Mouse (Mus musculus) forelimb bud, embryonic 11.5 days (tissue): Measurements from ENCODE around the gene Duox2.
A peak's percentile ranks its signal among the peaks of the same experiment; 100 is the strongest.
"Not testable (repeated sequence)": the region's sequence is repeated elsewhere in the genome, so short reads cannot be mapped to it uniquely, and the experiment has no call there.

Experiments used
- DNase-seq: peaks from one replicate; pipeline ENCODE4 v3.0.0-alpha.2; 2012; ENCODE audit warnings: low read depth, low spot score

Gene Duox2

DNA sequence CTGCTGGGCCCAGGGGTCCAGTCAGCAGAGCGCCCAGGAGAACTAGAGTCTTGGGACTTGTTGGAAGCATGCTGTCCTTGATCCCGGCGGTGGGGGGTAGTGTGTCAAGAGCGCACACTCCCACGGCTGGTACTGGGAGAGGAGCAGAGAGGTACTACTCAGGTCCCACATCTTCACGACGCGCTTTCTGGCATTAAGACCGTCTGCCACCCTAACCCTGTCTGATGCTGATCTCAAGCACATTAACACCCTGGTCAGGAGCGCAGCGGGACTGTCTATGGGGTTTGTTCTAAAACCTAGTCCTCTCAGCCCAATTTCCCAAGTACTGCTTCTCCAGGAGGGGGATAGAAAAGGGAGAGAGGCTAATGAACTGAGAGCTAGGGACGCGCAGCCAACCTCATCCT lies at the start of gene Duox2:
TSS of gene Duox2 (minus strand) at position 354 of the 404 bp plus-strand sequence.
- no peak for DNase-seq

DNA sequence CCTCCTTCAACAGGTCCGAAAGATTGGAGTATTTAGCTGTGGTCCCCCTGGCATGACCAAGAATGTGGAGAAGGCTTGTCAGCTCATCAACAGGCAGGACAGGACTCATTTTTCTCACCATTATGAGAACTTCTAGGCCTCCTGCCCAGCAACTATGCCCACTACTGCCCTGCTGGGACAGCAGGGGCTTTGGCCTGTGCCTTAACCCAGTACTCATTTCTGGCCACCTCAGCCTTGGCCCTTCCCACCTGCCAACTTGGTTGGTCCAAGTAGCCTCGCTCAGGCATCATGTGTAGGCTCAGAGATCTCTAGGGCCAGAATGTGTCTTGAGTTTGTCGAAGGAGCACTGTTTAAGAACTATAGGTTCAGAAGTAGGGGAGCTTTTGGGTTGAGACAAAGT lies 49.0 kb upstream of the Duox2 start:
- no peak for DNase-seq

DNA sequence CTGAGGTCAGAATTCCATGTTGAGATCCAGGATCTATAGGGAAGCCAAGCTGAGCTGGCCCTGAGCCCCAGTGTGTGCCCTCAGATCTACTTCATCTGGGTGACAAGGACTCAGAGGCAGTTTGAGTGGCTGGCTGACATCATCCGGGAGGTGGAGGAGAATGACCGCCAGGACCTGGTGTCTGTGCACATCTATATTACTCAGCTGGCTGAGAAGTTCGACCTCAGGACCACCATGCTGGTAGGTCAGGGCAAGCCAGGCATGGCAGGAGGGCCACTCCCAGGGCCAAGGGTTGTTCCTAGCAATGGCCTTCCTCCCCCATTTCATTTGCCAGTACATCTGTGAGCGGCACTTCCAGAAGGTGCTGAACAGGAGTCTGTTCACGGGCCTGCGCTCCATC lies 47.9 kb upstream of the Duox2 start:
- DNase-seq, result not testable (repeated sequence)

DNA sequence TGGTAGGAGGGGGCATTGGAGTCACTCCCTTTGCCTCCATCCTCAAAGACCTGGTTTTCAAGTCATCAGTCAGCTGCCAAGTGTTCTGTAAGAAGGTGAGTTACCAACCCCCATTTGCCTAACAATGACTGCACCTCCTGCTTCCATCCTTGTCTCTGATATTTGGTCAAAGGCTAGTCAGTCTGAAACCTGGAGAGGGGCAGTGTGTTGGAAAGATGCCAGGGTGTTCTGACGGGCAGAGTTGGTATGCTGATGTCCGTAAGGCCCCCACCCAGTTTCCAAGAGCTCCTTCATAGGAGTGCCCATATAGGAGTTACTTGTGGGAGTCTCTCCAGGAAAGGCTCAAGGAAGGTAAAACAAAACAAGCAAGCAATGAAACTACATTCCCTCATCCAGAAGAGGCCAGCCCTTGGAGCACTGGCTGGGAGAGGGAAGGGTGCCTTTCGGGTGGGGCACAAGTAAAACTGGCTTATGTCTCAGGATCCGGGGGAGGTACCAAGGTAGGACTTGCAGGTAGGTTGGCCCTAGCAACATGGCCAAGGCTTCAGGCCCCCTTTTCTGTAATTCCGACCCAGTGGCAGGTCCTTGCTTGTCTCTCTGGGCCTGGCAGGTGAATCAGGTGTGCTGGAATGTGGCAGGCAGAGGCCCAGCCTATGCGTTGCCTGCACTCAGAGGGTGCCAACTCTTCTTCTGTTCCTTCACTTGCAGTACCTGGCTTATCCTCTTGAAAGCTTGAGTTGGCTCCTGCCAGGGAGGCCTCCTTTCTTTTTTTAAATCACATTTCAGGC lies 47.1 kb upstream of the Duox2 start:
- no peak for DNase-seq

DNA sequence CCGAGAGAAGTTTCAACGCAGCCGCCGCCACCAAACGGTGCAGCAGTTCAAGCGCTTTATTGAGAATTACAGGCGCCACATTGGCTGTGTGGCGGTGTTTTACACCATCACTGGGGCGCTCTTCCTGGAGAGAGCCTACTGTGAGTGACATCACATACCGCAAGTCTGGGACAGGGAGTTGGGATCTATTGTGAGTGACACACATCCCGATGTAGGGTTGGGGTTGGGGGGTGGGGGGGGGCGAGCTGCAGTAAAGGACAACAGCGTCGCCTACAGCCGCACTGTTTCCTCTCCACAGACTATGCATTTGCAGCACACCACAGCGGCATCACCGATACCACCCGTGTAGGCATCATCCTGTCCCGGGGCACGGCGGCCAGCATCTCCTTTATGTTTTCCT lies 39.0 kb upstream of the Duox2 start:
- no peak for DNase-seq

DNA sequence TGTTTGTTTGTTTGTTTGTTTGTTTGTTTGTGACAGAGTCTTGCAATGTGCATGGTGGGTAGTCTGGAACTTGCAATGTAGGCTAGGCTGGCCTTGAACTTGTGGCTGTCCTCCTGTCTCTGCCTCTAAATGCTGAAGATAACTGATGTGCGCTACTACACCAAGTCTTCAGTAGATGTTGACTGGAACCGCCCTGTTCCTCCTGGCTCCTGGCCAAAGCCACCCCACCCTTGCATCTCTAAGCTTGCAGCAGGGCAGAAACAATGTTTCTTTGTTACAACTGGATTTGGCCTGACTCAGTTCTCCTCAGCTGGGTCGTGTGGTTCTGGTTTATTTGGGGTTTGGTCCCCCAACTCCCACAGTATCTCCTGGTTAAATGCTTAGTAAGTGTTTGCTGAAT lies 35.9 kb upstream of the Duox2 start:
- no peak for DNase-seq

DNA sequence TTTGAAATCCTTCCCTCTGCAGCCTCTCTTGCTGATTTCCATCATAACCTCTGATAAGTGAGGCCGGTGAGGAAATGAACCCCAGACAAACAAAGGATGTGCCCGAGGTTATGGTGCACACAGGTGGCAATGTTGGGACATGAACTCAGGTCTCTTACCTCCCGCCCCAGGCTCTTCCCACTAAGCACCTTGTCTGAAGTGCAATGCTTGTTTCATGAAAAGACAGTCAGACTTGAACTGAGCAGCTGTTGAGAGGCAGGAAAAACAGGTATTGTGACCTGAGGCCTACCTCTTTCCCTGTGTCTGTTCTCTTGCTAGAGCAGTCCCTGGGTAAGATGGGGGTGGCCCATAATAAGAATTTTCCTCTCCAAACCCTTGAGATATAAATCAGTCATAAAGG lies 34.0 kb upstream of the Duox2 start:
- DNase-seq, result no peak

DNA sequence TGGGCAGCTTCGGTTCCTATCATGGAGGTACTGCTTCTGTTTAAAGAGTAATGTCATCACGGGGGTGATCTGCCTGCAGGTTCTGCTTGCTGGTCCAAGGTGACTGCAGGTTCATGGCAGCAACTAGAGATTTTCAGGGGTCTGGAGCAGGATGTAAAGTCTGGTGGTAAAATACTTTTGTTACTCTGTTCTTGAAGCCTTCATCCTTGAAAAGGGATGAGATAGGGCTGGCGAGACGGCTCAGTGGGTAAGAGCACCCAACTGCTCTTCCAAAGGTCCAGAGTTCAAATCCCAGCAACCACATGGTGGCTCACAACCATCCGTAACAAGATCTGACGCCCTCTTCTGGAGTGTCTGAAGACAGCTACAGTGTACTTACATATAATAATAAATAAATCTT lies 32.1 kb upstream of the Duox2 start:
- not testable (repeated sequence) for DNase-seq

DNA sequence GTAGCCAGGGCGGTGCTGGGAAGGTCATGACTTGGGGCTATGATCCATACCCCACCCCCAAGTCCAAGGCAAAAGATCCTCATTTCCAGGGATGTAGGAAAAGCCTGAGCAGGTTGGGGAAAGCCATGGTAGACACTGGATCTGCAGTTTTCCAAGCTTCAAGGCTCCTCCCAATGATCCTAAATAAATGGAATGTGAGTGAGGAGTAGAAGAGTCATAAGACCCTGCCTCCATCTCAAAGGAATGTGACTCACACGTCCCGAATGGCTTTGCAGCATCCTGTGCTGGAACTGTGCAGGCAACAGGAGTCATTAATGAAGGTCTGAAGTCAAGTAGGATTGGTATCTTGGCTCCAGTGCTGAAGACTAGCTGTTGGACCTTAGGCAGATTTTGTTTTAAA lies 29.7 kb upstream of the Duox2 start:
- no peak for DNase-seq

DNA sequence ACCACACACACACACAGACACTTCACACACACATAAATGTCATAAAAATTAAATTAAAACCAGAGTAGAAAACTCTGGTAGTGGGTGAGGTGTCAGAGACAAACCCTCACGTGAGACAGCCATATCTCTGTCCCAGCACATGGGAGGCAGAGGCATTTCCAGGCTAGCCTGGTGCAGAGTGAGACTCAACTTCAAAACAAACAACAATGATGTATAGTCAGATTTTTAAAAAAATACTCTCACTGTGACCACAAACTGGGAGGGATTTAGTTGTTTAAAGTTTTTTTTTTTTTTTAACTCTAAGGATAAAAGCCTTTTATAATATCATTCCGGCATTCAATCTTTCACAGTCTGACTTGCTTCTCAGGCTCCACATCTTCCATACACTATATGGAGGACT lies 27.1 kb upstream of the Duox2 start:
- DNase-seq, result no peak

DNA sequence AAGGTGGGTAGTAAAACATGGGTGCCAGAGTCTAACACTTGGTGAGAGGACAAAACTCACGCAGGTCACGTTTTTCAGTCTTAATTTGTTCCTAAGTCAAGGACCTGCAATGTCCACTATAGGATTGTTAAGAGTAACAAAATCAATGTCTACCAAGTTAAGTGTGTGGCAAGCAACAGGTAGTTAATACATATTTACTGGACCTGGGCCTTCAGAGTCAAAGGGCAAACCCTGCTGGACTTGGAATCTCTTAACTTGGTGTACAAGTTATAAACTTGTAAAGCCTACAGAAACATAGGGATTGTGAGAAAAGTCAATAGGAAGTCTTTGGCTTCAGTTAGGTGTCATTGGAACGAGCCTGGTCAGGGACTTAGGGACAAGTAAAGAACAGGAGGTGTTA lies 26.3 kb upstream of the Duox2 start:
- DNase-seq, result no peak

DNA sequence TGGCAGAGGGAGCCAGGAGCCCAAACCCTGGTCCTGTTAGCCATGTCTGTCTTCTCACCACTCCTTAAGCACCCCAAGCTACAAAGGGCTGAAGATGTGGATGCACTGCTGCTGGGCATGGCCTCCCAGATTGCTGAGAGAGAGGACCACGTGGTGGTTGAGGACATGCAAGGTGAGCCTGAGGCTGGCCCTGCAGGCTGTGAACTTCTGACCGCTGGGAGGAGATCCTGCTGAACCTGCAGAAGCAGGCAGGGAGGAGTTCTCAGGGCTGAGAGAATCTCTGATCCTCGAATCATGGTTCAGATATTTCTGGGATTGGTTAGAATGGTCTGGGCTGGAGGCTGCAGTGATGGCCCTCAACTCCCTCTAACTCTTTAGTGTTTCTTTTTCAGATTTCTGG lies 25.7 kb upstream of the Duox2 start:
- no peak for DNase-seq

DNA sequence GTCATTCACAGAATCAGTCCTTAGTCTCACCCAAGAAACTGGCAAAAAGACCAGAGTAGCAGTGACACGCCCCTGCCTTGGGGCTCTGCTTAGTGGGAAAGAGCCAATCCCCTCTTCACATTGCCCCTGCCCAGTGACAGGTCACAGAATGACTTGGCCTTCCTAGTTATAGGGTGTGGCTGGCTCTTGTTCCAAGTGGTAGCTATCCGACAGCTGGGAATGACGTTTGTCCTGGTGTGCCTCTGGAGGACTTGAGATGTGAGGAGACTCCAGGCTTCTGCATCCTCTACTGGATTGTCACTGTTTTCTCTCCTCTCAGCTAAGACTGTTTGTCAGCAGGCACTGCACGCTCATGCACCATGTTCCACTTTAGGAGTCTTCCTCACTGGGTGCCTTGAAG lies 19.1 kb upstream of the Duox2 start:
- no peak for DNase-seq

DNA sequence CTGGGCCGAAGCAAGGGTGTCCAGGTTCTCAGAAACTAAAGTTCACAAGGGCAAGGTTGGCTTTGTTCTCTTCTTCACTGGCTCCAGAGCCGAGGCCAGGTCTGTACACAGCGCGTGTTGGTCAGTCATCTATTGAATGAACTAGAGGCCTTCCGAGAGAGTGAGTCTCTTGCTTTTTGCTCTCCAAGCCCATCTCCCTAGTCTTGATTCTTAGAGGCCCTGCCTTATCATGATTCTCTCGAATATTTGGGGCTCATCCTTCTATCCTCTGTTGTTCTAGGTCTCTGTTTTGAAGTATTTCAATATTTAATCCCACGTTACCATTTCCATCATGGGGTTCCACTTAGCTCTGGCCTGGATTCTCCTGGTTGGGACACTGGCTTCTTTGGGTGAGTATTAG lies 17.1 kb upstream of the Duox2 start, which contains the start of gene Duox1:
TSS of gene Duox1 (plus strand) at position 301 of the 400 bp plus-strand sequence.
- DNase-seq, result no peak

DNA sequence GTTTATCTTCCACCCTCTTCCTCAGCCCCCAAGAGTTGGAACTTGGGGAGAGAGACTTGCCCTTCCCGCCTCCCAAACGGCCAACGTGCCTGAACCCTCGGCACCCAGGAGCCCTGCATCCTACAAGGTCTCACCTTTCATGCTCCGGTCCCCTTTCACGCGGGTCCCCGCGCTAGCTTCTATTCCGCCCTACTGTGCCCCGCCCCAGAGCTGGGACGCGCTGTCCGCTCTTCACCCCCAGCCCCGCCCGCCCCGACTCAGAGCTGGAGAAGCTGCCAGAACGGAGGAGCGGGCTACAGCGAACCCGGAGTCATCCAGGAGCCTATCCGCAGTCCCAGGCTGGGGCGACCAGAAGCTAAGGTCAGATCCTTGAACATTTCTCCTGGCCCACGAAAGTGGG lies 15.3 kb upstream of the Duox2 start, which contains the start of gene Duoxa1:
TSS of gene Duoxa1 (minus strand) at position 195 of the 400 bp plus-strand sequence.
- no peak for DNase-seq

DNA sequence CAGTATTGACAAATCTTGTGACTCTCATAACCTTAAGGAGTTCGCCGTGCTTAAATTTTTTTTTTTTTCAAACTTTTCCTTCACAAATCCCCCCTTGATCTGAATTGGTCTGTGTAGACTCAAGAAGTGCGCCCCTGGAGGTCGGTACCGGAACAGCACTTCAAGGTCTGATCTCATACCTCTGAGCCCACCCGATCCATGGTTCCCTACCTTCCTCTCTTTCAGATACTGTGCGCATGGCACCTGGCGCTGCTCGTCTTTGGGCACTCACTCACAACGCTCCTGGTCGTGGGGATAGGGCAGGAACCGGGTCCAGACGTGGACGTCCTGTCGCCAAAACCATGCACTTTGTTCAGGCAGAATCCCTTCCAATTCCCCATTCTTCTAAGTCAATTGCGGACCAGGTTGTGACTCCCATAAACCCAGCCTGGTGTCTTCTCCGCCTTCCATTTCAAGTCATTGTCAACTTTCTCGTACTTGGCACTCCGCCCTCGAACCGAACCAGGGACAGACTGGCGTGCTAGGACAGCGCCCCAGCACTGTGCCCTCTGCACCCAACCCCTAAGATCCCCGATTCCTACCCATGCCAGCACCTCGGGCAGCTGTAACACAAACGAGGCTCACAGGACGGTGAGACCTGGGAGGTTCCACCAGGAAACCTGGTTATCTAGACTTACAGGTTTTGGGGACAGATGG lies 14.6 kb upstream of the Duox2 start:
- DNase-seq, result peak; percentile 74

DNA sequence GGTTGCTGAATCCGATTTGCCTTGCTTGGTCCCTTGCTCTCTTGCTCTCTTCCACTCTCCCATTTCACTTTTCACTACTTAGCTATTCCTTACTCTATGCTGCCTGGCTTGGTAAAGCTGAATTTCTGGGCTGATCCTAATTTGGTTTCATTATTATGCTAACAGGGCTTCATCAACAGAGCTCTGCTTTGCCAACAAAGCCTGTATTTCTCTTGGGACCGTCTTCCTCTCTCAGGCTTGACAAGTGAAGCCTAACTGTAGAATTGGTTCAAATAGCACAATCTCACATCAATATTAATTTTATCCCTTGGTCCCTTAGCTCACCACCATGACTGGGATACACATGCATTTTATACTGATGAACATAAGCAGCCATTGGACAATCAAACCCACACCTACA lies 13.3 kb upstream of the Duox2 start:
- no peak for DNase-seq

DNA sequence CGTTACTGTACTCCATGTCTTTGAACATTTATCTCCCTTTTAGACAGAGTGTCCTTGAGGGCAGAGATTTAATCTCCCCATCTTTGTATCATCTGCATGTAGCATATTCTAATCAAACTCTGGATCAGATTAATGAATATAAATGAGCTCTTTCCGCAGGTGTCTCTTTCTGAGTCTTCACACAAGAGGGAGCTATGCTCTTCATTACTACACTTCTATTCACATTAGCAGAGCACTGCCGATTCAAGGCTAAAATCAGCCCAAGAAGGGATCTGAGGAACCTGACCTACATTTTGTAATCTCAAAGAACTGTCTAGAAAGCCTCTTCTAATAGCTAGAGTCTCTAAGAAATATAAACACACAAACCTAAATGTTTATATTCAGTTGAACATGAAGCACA lies 11.4 kb upstream of the Duox2 start:
- DNase-seq, result no peak

DNA sequence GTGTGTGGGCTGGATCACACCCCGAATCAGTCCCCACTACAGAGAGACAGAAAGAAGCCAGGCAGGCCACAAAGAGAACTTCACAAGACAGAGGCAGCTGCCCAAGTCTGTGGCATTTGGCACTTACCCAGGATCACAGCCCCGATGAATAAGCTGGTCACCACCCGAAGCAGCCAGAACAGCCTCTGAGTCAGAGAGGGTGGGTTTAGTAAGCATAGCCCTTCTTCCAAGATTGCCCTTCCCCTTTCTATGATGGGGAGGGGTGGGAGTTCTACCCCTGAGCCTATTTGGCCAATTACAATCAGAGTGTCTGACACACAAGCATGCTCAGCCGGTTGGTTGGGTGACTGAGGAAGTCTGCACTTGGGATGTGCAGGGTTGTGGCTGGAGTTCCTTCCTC lies 7.9 kb upstream of the Duox2 start:
- DNase-seq, result no peak

DNA sequence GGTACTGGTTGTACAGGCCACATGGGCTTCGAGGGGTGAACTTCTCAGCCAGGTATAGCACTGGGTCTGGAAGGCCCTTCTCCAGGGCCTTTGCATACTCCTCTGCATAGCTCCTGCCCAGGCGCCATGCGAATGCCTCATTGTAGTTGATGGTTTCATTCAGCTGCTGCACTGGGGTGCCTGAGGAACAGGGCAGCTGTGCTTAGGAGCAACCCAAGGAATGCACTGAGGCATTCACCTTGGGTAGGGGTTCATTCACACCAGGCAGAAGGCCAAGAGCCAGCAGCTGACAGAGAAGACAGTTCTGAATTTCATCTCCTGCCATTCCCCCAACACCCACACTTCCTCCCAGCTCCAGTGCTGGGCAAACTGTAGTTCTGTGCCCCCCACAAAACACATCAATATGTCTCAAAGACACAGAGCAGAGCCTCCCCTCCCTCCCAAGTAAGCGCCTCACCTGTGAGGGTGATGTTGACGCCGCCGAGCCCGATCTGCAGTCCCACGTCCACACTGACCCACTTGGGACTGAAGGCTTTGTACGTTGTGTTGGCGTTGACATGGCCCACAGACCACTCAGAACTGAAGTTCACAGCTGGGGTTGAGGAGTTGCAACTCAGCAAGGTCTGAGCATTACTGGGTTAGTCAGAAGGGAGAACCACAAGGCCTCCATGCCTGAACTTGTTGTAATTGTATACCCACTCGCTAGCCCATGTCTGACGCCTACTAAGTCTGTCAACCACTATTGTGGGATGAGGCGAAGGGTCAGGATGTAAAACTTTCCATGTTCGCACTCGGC lies 7.0 kb upstream of the Duox2 start:
- no peak for DNase-seq

DNA sequence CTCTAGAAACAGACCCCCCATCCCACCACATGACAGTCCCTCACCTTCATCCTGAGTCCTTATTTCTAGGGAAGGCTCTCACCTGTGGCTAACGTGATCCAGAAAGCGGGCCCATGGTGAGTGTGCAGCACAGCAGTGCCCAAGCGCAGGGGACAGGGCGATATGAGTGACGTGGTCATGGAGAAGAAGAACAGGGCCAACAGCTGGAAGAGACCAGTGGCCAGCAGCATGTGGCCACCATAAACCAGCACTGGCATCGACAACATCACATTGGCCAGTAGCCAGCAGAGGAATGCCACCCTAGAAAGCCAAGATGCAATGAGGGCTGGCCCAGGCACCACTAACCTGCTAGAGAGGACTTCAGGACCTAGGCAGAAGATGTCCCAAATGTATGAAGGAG lies 6.3 kb upstream of the Duox2 start:
- DNase-seq, result no peak

DNA sequence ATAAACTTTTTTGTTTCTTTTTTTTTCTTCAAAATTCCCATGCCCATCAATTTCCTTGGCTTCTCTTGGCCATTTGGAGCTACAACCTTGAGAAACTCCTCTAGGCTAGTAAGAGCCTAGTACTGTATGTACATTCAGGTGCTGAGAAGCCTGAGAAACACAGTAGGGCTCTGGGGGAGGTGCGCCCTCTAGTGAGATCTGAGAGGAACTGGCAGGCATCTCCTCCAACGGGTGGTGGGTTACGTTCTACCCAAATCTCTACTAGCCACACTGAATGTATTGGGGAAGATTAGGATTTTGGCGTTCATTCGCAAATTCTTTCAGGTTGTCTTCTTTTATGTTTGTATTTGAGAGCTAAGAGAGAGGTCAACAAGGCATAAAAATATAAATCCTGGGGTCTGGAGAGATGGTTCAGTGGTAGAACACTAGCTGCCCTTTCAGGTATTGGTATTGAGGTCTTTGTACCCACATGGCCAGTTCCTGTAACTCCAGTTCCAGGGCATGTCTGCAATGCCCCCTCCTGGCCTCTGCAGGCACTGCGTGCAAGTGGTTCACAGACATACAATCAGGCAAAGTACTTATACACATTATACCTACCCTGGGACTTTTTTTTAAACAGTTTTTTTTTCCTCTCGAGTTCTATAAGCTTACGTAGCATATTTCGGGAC lies 4.5 kb upstream of the Duox2 start:
- DNase-seq, result peak; percentile 77
